ENCODE assay signal across 14 mouse cellular contexts in genomic region chr4:139491541-139492170, GRCm38 (mm10).
"Had no signal": no experiment of that assay in that cellular context is flagged by ENCODE, and none has a peak within 500 bp of the region (broad histone marks: within the 10 kb centered on the region; RNA-seq: fewer than 3 reads in every experiment).

No protein-coding gene starts in this region.

- H3K9ac ChIP-seq: limb, embryonic 13.5 days; liver, embryonic 13.5 days; liver, postnatal 0 days; lung, embryonic 15.5 days; midbrain, embryonic 12.5 days; neural tube, embryonic 13.5 days had no signal

- H3K27me3 ChIP-seq: limb, embryonic 13.5 days; liver, embryonic 13.5 days; lung, embryonic 15.5 days; midbrain, embryonic 12.5 days; neural tube, embryonic 13.5 days had no signal

- H3K4me1 ChIP-seq: limb, embryonic 13.5 days; lung, embryonic 15.5 days had no signal

- H3K4me3 ChIP-seq: limb, embryonic 13.5 days; liver, embryonic 13.5 days; lung, embryonic 15.5 days; midbrain, embryonic 12.5 days; neural tube, embryonic 13.5 days had no signal

- DNase-seq: kidney, postnatal 14 days; layer of hippocampus, adult 9-11 months; layer of hippocampus, postnatal 36 days; liver, embryonic 13.5 days; liver, postnatal 0 days; lung, postnatal 14 days; retina, postnatal 1 day; right cerebral cortex, postnatal 4 days; spleen, adult 18-20 months; thymus, postnatal 36 days had no signal

- H3K27ac ChIP-seq: limb, embryonic 13.5 days; liver, embryonic 13.5 days; midbrain, embryonic 12.5 days; neural tube, embryonic 13.5 days had no signal

- H3K4me2 ChIP-seq: limb, embryonic 13.5 days; liver, embryonic 13.5 days; lung, embryonic 15.5 days; midbrain, embryonic 12.5 days; neural tube, embryonic 13.5 days had no signal

- H3K9me3 ChIP-seq: limb, embryonic 13.5 days; liver, embryonic 13.5 days; lung, embryonic 15.5 days; midbrain, embryonic 12.5 days; neural tube, embryonic 13.5 days had no signal
